Mouse (Mus musculus): ENCODE measurements around the gene Zmynd12. TPM values are rescaled to one million over a fixed set of nuclear protein-coding genes. Genes with fewer than 3 reads are reported as not detected.
A peak's percentile ranks its signal among the peaks of the same experiment; 100 is the strongest.

The Zmynd12 gene
- total and polyA plus RNA-seq, 3 experiments: 0.25 to 0.75 (median 0.53) TPM

DNA sequence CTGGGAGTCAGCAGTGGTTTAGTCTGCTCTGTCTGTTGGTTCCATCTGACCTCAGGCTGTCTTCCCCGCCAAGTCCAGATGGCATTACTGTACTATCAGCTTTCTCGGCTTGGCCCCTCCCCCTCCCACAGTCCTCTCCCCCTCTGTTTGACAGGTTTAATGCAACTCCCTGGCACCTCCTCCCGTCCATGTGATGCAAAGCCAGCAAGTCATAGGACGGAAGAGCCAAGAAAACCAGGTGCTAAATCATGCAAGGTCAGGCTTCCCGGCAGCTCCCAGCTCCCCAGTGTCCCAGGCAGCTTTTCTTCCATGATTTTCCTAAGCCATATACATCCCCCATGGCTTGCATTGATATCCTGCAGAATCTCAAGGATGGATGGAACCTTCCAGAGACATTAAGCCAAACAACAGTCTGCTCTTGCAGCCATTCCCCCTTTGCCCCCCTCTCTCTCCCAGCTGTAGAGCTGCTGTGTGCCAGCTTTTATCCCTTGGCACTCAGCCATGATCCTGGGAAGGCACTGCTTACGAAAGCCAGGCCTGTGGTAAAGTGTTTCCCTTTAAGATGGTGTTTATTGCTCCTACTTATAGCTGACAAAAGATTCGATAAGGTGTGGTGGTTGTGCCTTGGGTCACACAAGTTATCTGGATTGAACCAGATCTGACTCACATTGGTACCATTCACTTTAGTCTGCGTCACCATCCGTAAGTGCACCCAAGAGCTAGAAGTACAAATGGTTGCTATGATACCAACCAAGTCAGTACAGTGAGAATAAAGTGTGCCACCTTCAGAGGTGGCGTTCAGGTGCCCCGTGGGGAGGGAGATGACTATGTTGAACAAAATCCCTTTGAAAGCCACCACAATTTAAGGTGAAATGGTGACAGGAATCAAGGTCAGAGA, 40.5 kb downstream of the Zmynd12 start (continued):
- TF ChIP-seq HCFC1 (IDR thresholded peaks at IDR 0.05; ENCODE audit: low read depth, low read length): peak; percentile 29; the same call in 1 of the 2 replicates
- TF ChIP-seq TBP (conservative IDR thresholded peaks at IDR 0.05; ENCODE audit: low read depth, low read length): peak; percentile 37
- TF ChIP-seq MAZ (IDR thresholded peaks at IDR 0.05; ENCODE audit: low read depth, low read length): peak; percentile 76; the same call in 1 of the 2 replicates
- peak; percentile 70; the same call in 1 of the 2 replicates for TF ChIP-seq SIN3A (IDR thresholded peaks at IDR 0.05; ENCODE audit: low read length)
- peak; percentile 57; the same call in 1 of the 2 replicates for TF ChIP-seq NELFE (IDR thresholded peaks at IDR 0.05; ENCODE audit: low read depth, low read length)
- peak; percentile 80 for TF ChIP-seq CHD2 (IDR thresholded peaks at IDR 0.05; ENCODE audit: low read length)
- TF ChIP-seq MAX (IDR thresholded peaks at IDR 0.05; ENCODE audit: low read length): peak; percentile 82

DNA sequence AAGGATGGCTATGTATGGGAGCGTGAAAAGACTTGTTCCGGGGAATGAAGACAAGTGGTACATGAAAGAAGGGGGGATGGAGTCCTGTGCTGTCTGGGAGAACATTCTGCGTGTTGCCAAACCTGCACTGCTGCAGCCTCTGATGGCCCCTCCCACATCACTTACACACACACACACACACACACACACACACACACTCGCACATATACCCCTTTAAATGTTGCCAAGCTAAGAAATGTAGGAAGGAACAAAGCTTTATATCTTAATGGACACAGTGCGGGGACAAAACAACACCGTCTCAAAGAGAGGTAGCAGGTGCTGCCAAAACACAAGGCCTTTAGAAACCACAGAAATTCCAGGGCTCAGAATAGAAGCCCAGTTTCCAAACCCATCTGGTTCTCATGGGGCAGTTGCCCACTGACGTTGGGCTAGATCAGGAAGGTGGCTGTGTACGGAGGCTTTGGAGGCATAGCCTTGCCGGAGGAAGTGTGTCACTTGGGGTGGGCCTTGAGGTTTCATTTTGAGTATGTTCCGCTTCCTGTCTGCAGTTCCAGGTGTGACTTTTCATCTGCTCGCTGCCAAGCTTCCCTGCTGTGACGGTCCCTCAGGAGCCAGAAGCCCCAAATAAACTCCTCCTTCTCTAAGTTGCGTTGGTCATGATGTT, 41.3 kb downstream of the Zmynd12 start:
- Histone ChIP-seq H3K4me1 (ENCODE audit: control insufficient read depth in 1 of 2, insufficient read depth in 2 of 2) (peaks cover 26 to 64% of the 10 kb centered on the region in 2 experiments), H3K27me3 (replicated peaks) (no peaks in the 10 kb centered on the region), H3K9me3 (replicated peaks; ENCODE audit: low read length) (no peaks in the 10 kb centered on the region), H3K9ac (ENCODE audit: insufficient read depth, low read depth) (peak overlapping the region; percentile 43), H3K36me3 (replicated peaks in 1 of 2; ENCODE audit: control insufficient read depth in 1 of 2, insufficient read depth in 1 of 2, low read length in 1 of 2) (peaks cover 0 to 12% of the 10 kb centered on the region in 2 experiments), H3K79me2 (replicated peaks; ENCODE audit: control insufficient read depth, extremely low read depth, insufficient read depth, poor library complexity, severe bottlenecking) (no peaks in the 10 kb centered on the region), H3K4me3 (replicated peaks in 1 of 3; ENCODE audit: low read depth in 2 of 3, low read length in 2 of 3, poor library complexity in 1 of 3) (peak overlapping the region; percentile 34 to 57 (median 41)), H3K4me2 (ENCODE audit: insufficient read depth, low read depth, poor library complexity, severe bottlenecking) (peak overlapping the region; percentile 90), H3K27ac (ENCODE audit: insufficient read depth, low read depth) (peak overlapping the region; percentile 75)
- in situ Hi-C loops (cut with MboI; ENCODE audit: low pct_ligation_motif_present, low pct_unique_long_range_greater_than_20kb, low sequenced_read_pairs): no loop called here
- dilution Hi-C loops (cut with MboI; ENCODE audit: extremely low pct_ligation_motif_present, extremely low pct_unique_long_range_greater_than_20kb, low sequenced_read_pairs): no loop called here
- peak; percentile 95 for DNase-seq (ENCODE audit: extremely low read depth)
- TF ChIP-seq TBP (conservative IDR thresholded peaks at IDR 0.05; ENCODE audit: low read depth, low read length): peak; percentile 84
- TF ChIP-seq NELFE (IDR thresholded peaks at IDR 0.05; ENCODE audit: low read depth, low read length): peak; percentile 33; the same call in 1 of the 2 replicates
- TF ChIP-seq MYC (IDR thresholded peaks at IDR 0.05; ENCODE audit: low read depth, low read length): peak; percentile 79; the same call in 1 of the 2 replicates
- TF ChIP-seq POLR2A (IDR thresholded peaks at IDR 0.05; ENCODE audit: low read depth, low read length): peak; percentile 76
- TF ChIP-seq KAT2A (IDR thresholded peaks at IDR 0.05; ENCODE audit: insufficient replicate concordance, low read length): 0 out of 2 replicates have a peak, but pooled peaks have one; percentile 50
- TF ChIP-seq ELF1 (IDR thresholded peaks at IDR 0.05; ENCODE audit: low read depth, low read length): peak; percentile 81
- TF ChIP-seq CHD1 (IDR thresholded peaks at IDR 0.05; ENCODE audit: low read depth, low read length): 0 out of 2 replicates have a peak, but pooled peaks have one; percentile 86
- TF ChIP-seq MAX (IDR thresholded peaks at IDR 0.05; ENCODE audit: low read length): peak; percentile 70
- 0 out of 2 replicates have a peak, but pooled peaks have one; percentile 57 for TF ChIP-seq MAZ (IDR thresholded peaks at IDR 0.05; ENCODE audit: low read depth, low read length)
- no peak for TF ChIP-seq NRF1 (IDR thresholded peaks at IDR 0.05; ENCODE audit: low read depth, low read length)
- no peak for TF ChIP-seq ZNF384 (IDR thresholded peaks at IDR 0.05; ENCODE audit: low read depth, low read length)
- TF ChIP-seq JUN (IDR thresholded peaks at IDR 0.05; ENCODE audit: insufficient read depth, low read depth, low read length): peak; percentile 91
- TF ChIP-seq GABPA (IDR thresholded peaks at IDR 0.05; ENCODE audit: insufficient replicate concordance, low read depth, low read length): no peak
- TF ChIP-seq CHD2 (IDR thresholded peaks at IDR 0.05; ENCODE audit: low read length): 0 out of 2 replicates have a peak, but pooled peaks have one; percentile 15
- no peak for TF ChIP-seq USF2 (conservative IDR thresholded peaks at IDR 0.05; ENCODE audit: low read depth, low read length)
- no peak for TF ChIP-seq SMC3 (IDR thresholded peaks at IDR 0.05; ENCODE audit: low read depth, low read length)
- peak; percentile 65 for TF ChIP-seq SIN3A (IDR thresholded peaks at IDR 0.05; ENCODE audit: low read length)
- peak; percentile 27; the same call in 1 of the 2 replicates for TF ChIP-seq MAFK (IDR thresholded peaks at IDR 0.05; ENCODE audit: insufficient replicate concordance, low read length)
- peak; percentile 99 for TF ChIP-seq IRF4 (IDR thresholded peaks at IDR 0.05; ENCODE audit: low read depth, low read length)
- no peak for TF ChIP-seq ZC3H11A (IDR thresholded peaks at IDR 0.05; ENCODE audit: low read depth, low read length)
- peak; percentile 88 for TF ChIP-seq ETS1 (conservative IDR thresholded peaks at IDR 0.05; ENCODE audit: low read depth, low read length)
- TF ChIP-seq JUND (conservative IDR thresholded peaks at IDR 0.05; ENCODE audit: low read depth, low read length): peak; percentile 98
- peak; percentile 61; the same call in 1 of the 2 replicates for TF ChIP-seq ZMIZ1 (IDR thresholded peaks at IDR 0.05; ENCODE audit: low read depth, low read length)
- no peak; the same call in 1 of the 2 replicates for TF ChIP-seq RAD21 (IDR thresholded peaks at IDR 0.05; ENCODE audit: low read depth, low read length)
- no peak for TF ChIP-seq CTCF (conservative IDR thresholded peaks at IDR 0.05 in 1 of 2, IDR thresholded peaks at IDR 0.05 in 1 of 2; ENCODE audit: low read depth in 2 of 2, low read length in 2 of 2)
- peak; percentile 36; the same call in 1 of the 2 replicates for TF ChIP-seq E2F4 (IDR thresholded peaks at IDR 0.05; ENCODE audit: insufficient replicate concordance, low read depth, low read length)
- TF ChIP-seq UBTF (IDR thresholded peaks at IDR 0.05; ENCODE audit: low read depth, low read length): no peak
- TF ChIP-seq RCOR1 (conservative IDR thresholded peaks at IDR 0.05; ENCODE audit: low read depth, low read length): peak; percentile 58
- peak; percentile 83 for TF ChIP-seq MEF2A (IDR thresholded peaks at IDR 0.05; ENCODE audit: borderline replicate concordance, low read depth, low read length)
- no peak for TF ChIP-seq PAX5 (IDR thresholded peaks at IDR 0.05; ENCODE audit: low read length)
- peak; percentile 97 for TF ChIP-seq TCF12 (IDR thresholded peaks at IDR 0.05; ENCODE audit: low read depth, low read length)

Measured in CH12.LX (cell line).